Mouse (Mus musculus) midbrain, embryonic 12.5 days (tissue): ENCODE results near the gene Lpin2. TPM values are rescaled to one million over a fixed set of nuclear protein-coding genes. Genes with fewer than 3 reads are reported as not detected.

Experiments
- ATAC-seq: fragments of 200-750 bp; cut with Nextera tagmentation; 2 replicates; pipeline ENCODE4 v1.8.0; 2017; ENCODE audit warnings: low read depth, moderate TSS enrichment, moderate library complexity; ENCODE audit not compliant: low FRiP score
- H3K27ac ChIP-seq: fragments of 300-500 bp; sonication (generic); replicated peaks from 2 replicates; pipeline ENCODE4 v1.5.1; 2016; ENCODE audit warnings: mild to moderate bottlenecking
- H3K27me3 ChIP-seq: fragments of 300-500 bp; sonication (generic); 2 replicates; pipeline ENCODE4 v1.6.1; 2016; ENCODE audit warnings: mild to moderate bottlenecking
- H3K36me3 ChIP-seq: fragments of 300-500 bp; sonication (generic); 2 replicates; pipeline ENCODE4 v1.6.1; 2016
- H3K4me1 ChIP-seq: fragments of 300-500 bp; sonication (generic); 2 replicates; pipeline ENCODE4 v1.6.1; 2016
- H3K4me2 ChIP-seq: fragments of 300-500 bp; sonication (generic); replicated peaks from 2 replicates; pipeline ENCODE4 v1.6.1; 2016; ENCODE audit warnings: mild to moderate bottlenecking, moderate library complexity
- H3K4me3 ChIP-seq: fragments of 300-500 bp; sonication (generic); 2 replicates; pipeline ENCODE4 v1.5.1; 2016; ENCODE audit warnings: mild to moderate bottlenecking
- H3K9ac ChIP-seq: fragments of 300-500 bp; sonication (generic); replicated peaks from 2 replicates; pipeline ENCODE4 v1.6.1; 2016; ENCODE audit warnings: mild to moderate bottlenecking, moderate library complexity
- H3K9me3 ChIP-seq: fragments of 300-500 bp; sonication (generic); 2 replicates; pipeline ENCODE4 v1.6.1; 2016; ENCODE audit warnings: mild to moderate bottlenecking
- WGBS: fragments of 180-500 bp; shearing (Covaris S2); methylation state at CpG from one replicate; pipeline ENCODE4 v1.1.7; 2016; 5-methylcytosine and 5-hydroxymethylcytosine counted together
- polyA plus RNA-seq: library from polyadenylated mRNA; unstranded; fragments of >200 nt; fragmentation: Nextera tagmentation; extraction: Ambion mirVana; gene quantifications from 2 replicates; pipeline ENCODE4 v1.2.1, GENCODE M21; 2016

The Lpin2 gene
- polyA plus RNA-seq, 1 experiment from 2014 or later: 41.4 TPM

- H3K4me1 ChIP-seq: 0 out of 2 replicates have a peak, but pooled peaks cover 2% of the 10 kb centered on the region
- H3K4me3 ChIP-seq: no peak overlapping the region
- no peak overlapping the region for H3K27ac ChIP-seq
- 67% methylated on average over 4 of the region's 4 CpGs for WGBS
- no peaks in the 10 kb centered on the region for H3K36me3 ChIP-seq
- no peak overlapping the region for H3K9ac ChIP-seq
- H3K4me2 ChIP-seq: no peak overlapping the region
- H3K9me3 ChIP-seq: no peaks in the 10 kb centered on the region
- ATAC-seq: no peak
- H3K27me3 ChIP-seq: no peaks in the 10 kb centered on the region
These were observed 29.0 kb upstream of the Lpin2 start for GRCm38 (mm10) chr17:71153356-71153755.

- Histone ChIP-seq H3K27ac (no peak overlapping the region), H3K36me3 (no peaks in the 10 kb centered on the region), H3K9me3 (no peaks in the 10 kb centered on the region), H3K27me3 (no peaks in the 10 kb centered on the region), H3K4me1 (peaks cover 13% of the 10 kb centered on the region), H3K4me2 (no peak overlapping the region), H3K9ac (no peak overlapping the region), H3K4me3 (no peak overlapping the region)
- WGBS: 87% methylated on average over 1 of the region's 1 CpGs
- no peak for ATAC-seq
These were observed 27.1 kb upstream of the Lpin2 start for GRCm38 (mm10) chr17:71155271-71155670.

- ATAC-seq: no peak
- no peak overlapping the region; the same call in 1 of the 2 replicates for H3K27ac ChIP-seq
- H3K9ac ChIP-seq: no peak overlapping the region
- no peak overlapping the region for H3K4me3 ChIP-seq
- H3K36me3 ChIP-seq: no peaks in the 10 kb centered on the region
- no peaks in the 10 kb centered on the region for H3K27me3 ChIP-seq
- peaks cover 13% of the 10 kb centered on the region for H3K4me1 ChIP-seq
- no peaks in the 10 kb centered on the region for H3K9me3 ChIP-seq
- no peak overlapping the region for H3K4me2 ChIP-seq
- 16% methylated on average over 4 of the region's 4 CpGs for WGBS
These were observed 23.2 kb upstream of the Lpin2 start for GRCm38 (mm10) chr17:71159152-71159567.

GRCm38 (mm10) chr17:71159720-71160119 is 22.6 kb upstream of the Lpin2 start:
- Histone ChIP-seq H3K4me3 (no peak overlapping the region), H3K4me1 (peaks cover 13% of the 10 kb centered on the region), H3K9ac (no peak overlapping the region), H3K27ac (no peak overlapping the region; the same call in 1 of the 2 replicates), H3K27me3 (no peaks in the 10 kb centered on the region), H3K4me2 (no peak overlapping the region), H3K36me3 (no peaks in the 10 kb centered on the region), H3K9me3 (no peaks in the 10 kb centered on the region)
- no peak for ATAC-seq
- WGBS: 66% methylated on average over 8 of the region's 8 CpGs

- no peak for ATAC-seq
- Histone ChIP-seq H3K9me3 (no peaks in the 10 kb centered on the region), H3K4me1 (peaks cover 11% of the 10 kb centered on the region), H3K4me3 (no peak overlapping the region), H3K27me3 (no peaks in the 10 kb centered on the region), H3K36me3 (no peaks in the 10 kb centered on the region), H3K9ac (no peak overlapping the region), H3K4me2 (no peak overlapping the region), H3K27ac (no peak overlapping the region)
- 92% methylated on average over 8 of the region's 8 CpGs for WGBS
These were observed 21.9 kb upstream of the Lpin2 start for GRCm38 (mm10) chr17:71160244-71160995.

- H3K4me1 ChIP-seq: no peaks in the 10 kb centered on the region
- H3K9me3 ChIP-seq: no peaks in the 10 kb centered on the region
- no peaks in the 10 kb centered on the region for H3K27me3 ChIP-seq
- no peak for ATAC-seq
- no peak overlapping the region for H3K9ac ChIP-seq
- 90% methylated on average over 6 of the region's 6 CpGs for WGBS
- H3K27ac ChIP-seq: no peak overlapping the region
- H3K4me3 ChIP-seq: no peak overlapping the region
- H3K4me2 ChIP-seq: no peak overlapping the region
- no peaks in the 10 kb centered on the region for H3K36me3 ChIP-seq
These were observed 17.4 kb upstream of the Lpin2 start for GRCm38 (mm10) chr17:71164991-71165390.

- no peak for ATAC-seq
These were observed 14.1 kb upstream of the Lpin2 start for GRCm38 (mm10) chr17:71168205-71168815.

GRCm38 (mm10) chr17:71168846-71169245 is 13.5 kb upstream of the Lpin2 start:
- Histone ChIP-seq H3K27me3 (no peaks in the 10 kb centered on the region), H3K27ac (no peak overlapping the region), H3K36me3 (no peaks in the 10 kb centered on the region), H3K4me3 (no peak overlapping the region), H3K4me1 (no peaks in the 10 kb centered on the region), H3K9me3 (no peaks in the 10 kb centered on the region), H3K9ac (no peak overlapping the region), H3K4me2 (no peak overlapping the region)
- ATAC-seq: no peak
- WGBS: 69% methylated on average over 9 of the region's 9 CpGs

More at GRCm38 (mm10) chr17:71168205-71168815, 14.1 kb upstream of the Lpin2 start:
- Histone ChIP-seq H3K27me3 (no peaks in the 10 kb centered on the region), H3K27ac (no peak overlapping the region), H3K4me1 (no peaks in the 10 kb centered on the region), H3K9ac (no peak overlapping the region), H3K4me3 (no peak overlapping the region), H3K36me3 (no peaks in the 10 kb centered on the region), H3K9me3 (no peaks in the 10 kb centered on the region), H3K4me2 (no peak overlapping the region)
- 86% methylated on average over 5 of the region's 5 CpGs for WGBS

GRCm38 (mm10) chr17:71169639-71170038 is 12.7 kb upstream of the Lpin2 start:
- WGBS: 88% methylated on average over 1 of the region's 1 CpGs
- no peaks in the 10 kb centered on the region for H3K27me3 ChIP-seq
- ATAC-seq: no peak
- no peak overlapping the region for H3K27ac ChIP-seq
- H3K36me3 ChIP-seq: no peaks in the 10 kb centered on the region
- H3K9ac ChIP-seq: no peak overlapping the region
- no peaks in the 10 kb centered on the region for H3K4me1 ChIP-seq
- no peak overlapping the region for H3K4me3 ChIP-seq
- no peak overlapping the region for H3K4me2 ChIP-seq
- no peaks in the 10 kb centered on the region for H3K9me3 ChIP-seq

GRCm38 (mm10) chr17:71171161-71171560 is 11.2 kb upstream of the Lpin2 start:
- no peaks in the 10 kb centered on the region for H3K4me1 ChIP-seq
- no peak overlapping the region for H3K9ac ChIP-seq
- H3K27me3 ChIP-seq: no peaks in the 10 kb centered on the region
- no peak for ATAC-seq
- H3K4me3 ChIP-seq: no peak overlapping the region
- no peaks in the 10 kb centered on the region for H3K36me3 ChIP-seq
- H3K4me2 ChIP-seq: no peak overlapping the region
- 92% methylated on average over 4 of the region's 4 CpGs for WGBS
- no peak overlapping the region for H3K27ac ChIP-seq
- no peaks in the 10 kb centered on the region for H3K9me3 ChIP-seq

GRCm38 (mm10) chr17:71177336-71177735 is 5.0 kb upstream of the Lpin2 start:
- H3K9ac ChIP-seq: no peak overlapping the region
- no peak for ATAC-seq
- H3K27ac ChIP-seq: no peak overlapping the region
- WGBS: 64% methylated on average over 4 of the region's 4 CpGs
- no peak overlapping the region for H3K4me2 ChIP-seq
- no peaks in the 10 kb centered on the region for H3K9me3 ChIP-seq
- H3K4me1 ChIP-seq: peaks cover 4% of the 10 kb centered on the region; the same call in 1 of the 2 replicates
- H3K4me3 ChIP-seq: no peak overlapping the region
- H3K36me3 ChIP-seq: no peaks in the 10 kb centered on the region
- peaks cover 4% of the 10 kb centered on the region for H3K27me3 ChIP-seq

GRCm38 (mm10) chr17:71177949-71178348 is 4.4 kb upstream of the Lpin2 start:
- ATAC-seq: no peak
- Histone ChIP-seq H3K27ac (no peak overlapping the region), H3K27me3 (peaks cover 5% of the 10 kb centered on the region), H3K4me2 (no peak overlapping the region), H3K4me3 (no peak overlapping the region), H3K9ac (no peak overlapping the region), H3K9me3 (no peaks in the 10 kb centered on the region), H3K36me3 (no peaks in the 10 kb centered on the region), H3K4me1 (peaks cover 6% of the 10 kb centered on the region; the same call in 1 of the 2 replicates)
- 78% methylated on average over 2 of the region's 2 CpGs for WGBS
